Mouse (Mus musculus) neural tube, embryonic 11.5 days (tissue): Measurements from ENCODE around the gene Dtx3l. TPM values are rescaled to one million over a fixed set of nuclear protein-coding genes. Genes with fewer than 3 reads are reported as not detected.
"Not testable (repeated sequence)": the region's sequence is repeated elsewhere in the genome, so short reads cannot be mapped to it uniquely, and the experiment has no call there.

ENCODE experiments used
- ATAC-seq: fragments of 200-750 bp; cut with Nextera tagmentation; 2 replicates; pipeline ENCODE4 v1.8.0; 2017; ENCODE audit warnings: moderate number of reproducible peaks, mild to moderate bottlenecking, moderate TSS enrichment, moderate library complexity; ENCODE audit not compliant: insufficient read depth, low FRiP score, low TSS enrichment
- DNase-seq: peaks from one replicate; pipeline ENCODE4 v3.0.0-alpha.2; 2015; ENCODE audit warnings: low spot score
- H3K27ac ChIP-seq: fragments of 300-500 bp; sonication (generic); 2 replicates; pipeline ENCODE4 v1.5.1; 2014; ENCODE audit warnings: low read depth, mild to moderate bottlenecking, low read length
- H3K27me3 ChIP-seq: fragments of 300-500 bp; sonication (generic); 2 replicates; pipeline ENCODE4 v1.6.1; 2014; ENCODE audit warnings: mild to moderate bottlenecking, low read length, mixed read lengths; ENCODE audit not compliant: control insufficient read depth, insufficient read depth
- H3K36me3 ChIP-seq: fragments of 300-500 bp; sonication (generic); 2 replicates; pipeline ENCODE4 v1.6.1; 2014; ENCODE audit warnings: mild to moderate bottlenecking, low read length, moderate library complexity, mixed read lengths; ENCODE audit not compliant: control insufficient read depth, insufficient read depth
- H3K4me1 ChIP-seq: fragments of 300-500 bp; sonication (generic); 2 replicates; pipeline ENCODE4 v1.6.1; 2014; ENCODE audit warnings: low read length, mixed read lengths; ENCODE audit not compliant: control insufficient read depth, insufficient read depth
- H3K4me2 ChIP-seq: fragments of 300-500 bp; sonication (generic); 2 replicates; pipeline ENCODE4 v1.6.1; 2014; ENCODE audit warnings: low read depth, mild to moderate bottlenecking, moderate library complexity
- H3K4me3 ChIP-seq: fragments of 300-500 bp; sonication (generic); 2 replicates; pipeline ENCODE4 v1.5.1; 2014; ENCODE audit warnings: low read depth, low read length
- H3K9ac ChIP-seq: fragments of 300-500 bp; sonication (generic); 2 replicates; pipeline ENCODE4 v1.6.1; 2014; ENCODE audit warnings: mild to moderate bottlenecking, low read length
- H3K9me3 ChIP-seq: fragments of 300-500 bp; sonication (generic); 2 replicates; pipeline ENCODE4 v1.6.1; 2016; ENCODE audit warnings: low read length; ENCODE audit not compliant: control insufficient read depth
- WGBS: fragments of 180-500 bp; shearing (Covaris S2); extraction: QIAGEN DNeasy Blood & Tissue Kit; methylation state at CpG from one replicate; pipeline ENCODE4 v1.1.7; 2014; 5-methylcytosine and 5-hydroxymethylcytosine counted together
- polyA plus RNA-seq: library from polyadenylated mRNA; unstranded; fragments of >200 nt; fragmentation: Nextera tagmentation; extraction: Ambion mirVana; gene quantifications from 2 replicates; pipeline ENCODE4 v1.2.1, GENCODE M21; 2014

The Dtx3l gene
- polyA plus RNA-seq, 1 experiment from 2014 or later, result 3.2 TPM

DNA sequence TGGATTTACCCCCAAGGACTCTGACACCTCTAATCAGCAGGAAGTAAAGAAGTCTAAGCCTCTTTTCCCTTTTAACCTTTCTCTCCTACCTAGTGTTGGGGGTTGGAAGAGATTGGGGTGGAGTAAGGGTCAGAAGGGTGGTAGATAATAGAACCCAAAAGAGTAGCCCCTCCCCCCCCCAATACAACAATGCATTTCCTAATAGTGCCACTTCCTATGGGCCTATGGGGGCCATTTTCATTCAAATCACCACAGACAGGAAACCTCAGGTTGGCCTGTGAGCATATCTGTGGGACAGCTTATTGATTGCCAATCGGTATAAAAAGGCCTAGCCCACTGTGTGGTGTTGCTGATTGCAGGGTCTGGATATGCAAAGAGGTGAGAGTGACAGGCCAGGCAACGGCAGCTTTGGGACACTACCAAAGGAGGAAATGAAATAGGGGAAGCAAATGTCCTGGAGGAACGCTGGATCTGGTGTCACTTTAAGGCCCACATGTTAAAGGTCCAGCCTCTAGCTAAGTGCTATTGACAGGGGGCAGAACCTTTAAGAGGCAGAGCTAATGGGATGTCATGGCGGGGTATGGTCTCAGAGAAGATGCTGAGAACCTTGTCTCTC lies 34.7 kb downstream of the Dtx3l start:
- H3K4me3 ChIP-seq, result no peak overlapping the region
- no peaks in the 10 kb centered on the region for H3K27me3 ChIP-seq
- no peaks in the 10 kb centered on the region for H3K4me1 ChIP-seq
- ATAC-seq, result no peak
- H3K9ac ChIP-seq, result no peak overlapping the region
- H3K9me3 ChIP-seq, result no peaks in the 10 kb centered on the region
- WGBS, result 62% methylated on average over 4 of the region's 4 CpGs
- H3K4me2 ChIP-seq, result no peak overlapping the region
- no peak overlapping the region for H3K27ac ChIP-seq
- no peak for DNase-seq
- H3K36me3 ChIP-seq, result no peaks in the 10 kb centered on the region

DNA sequence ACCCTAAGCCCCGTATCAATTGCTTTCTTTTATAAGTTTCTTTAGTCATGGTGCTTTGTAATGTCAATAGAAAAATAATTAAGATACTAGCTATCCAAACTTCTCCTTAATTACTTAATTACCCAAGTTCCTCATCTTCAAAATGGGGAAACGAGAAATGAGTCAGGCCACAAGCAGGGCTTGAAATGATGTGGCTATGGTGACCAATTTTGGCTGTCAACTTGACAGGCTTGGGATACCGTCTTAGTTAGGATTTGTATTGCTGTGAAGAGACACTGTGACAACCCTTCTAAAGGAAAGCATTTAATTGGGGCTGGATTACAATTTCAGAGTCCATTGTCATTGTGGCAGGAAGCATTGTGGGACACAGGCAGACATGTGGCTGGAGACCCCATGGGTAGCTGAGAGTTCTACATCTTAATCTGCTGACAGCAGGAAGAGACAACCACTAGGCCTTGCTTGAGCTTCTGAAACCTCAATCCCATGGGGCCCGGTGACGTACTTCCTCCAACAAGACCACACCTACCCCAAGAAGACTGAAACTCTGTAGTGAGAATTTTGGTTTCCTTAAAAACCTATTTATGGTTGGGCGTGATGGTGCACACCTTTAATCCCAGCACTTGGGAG lies 35.8 kb downstream of the Dtx3l start:
- no peaks in the 10 kb centered on the region for H3K9me3 ChIP-seq
- no peak for DNase-seq
- H3K27ac ChIP-seq, result no peak overlapping the region
- 89% methylated on average over 6 of the region's 6 CpGs for WGBS
- H3K9ac ChIP-seq, result no peak overlapping the region
- no peak overlapping the region for H3K4me2 ChIP-seq
- no peaks in the 10 kb centered on the region for H3K4me1 ChIP-seq
- no peak overlapping the region for H3K4me3 ChIP-seq
- H3K36me3 ChIP-seq, result no peaks in the 10 kb centered on the region
- ATAC-seq, result no peak
- no peaks in the 10 kb centered on the region for H3K27me3 ChIP-seq

DNA sequence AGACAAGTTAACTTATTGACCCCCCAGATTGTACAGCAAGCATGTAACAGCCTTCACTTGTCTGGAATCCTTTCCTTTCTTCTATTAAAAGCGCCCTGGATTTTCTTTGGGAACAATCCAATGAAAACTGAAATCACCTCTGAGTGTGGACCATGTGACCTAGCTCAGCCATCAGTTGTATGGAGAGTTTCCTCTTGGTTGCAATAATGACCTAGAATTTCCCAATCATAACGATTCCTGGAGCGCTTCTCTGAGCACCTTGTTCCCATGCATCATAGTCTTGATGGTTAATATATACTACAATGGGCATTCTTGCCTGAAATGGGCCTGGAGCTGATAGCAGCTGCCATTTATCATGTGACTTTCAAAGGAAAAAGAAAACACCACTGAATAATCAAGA lies 38.4 kb downstream of the Dtx3l start:
- DNase-seq, result no peak
- Histone ChIP-seq H3K4me1 (no peaks in the 10 kb centered on the region), H3K9me3 (no peaks in the 10 kb centered on the region), H3K4me2 (no peak overlapping the region), H3K36me3 (no peaks in the 10 kb centered on the region), H3K9ac (no peak overlapping the region), H3K4me3 (no peak overlapping the region), H3K27me3 (no peaks in the 10 kb centered on the region), H3K27ac (no peak overlapping the region)
- 83% methylated on average over 3 of the region's 3 CpGs for WGBS
- ATAC-seq, result no peak

DNA sequence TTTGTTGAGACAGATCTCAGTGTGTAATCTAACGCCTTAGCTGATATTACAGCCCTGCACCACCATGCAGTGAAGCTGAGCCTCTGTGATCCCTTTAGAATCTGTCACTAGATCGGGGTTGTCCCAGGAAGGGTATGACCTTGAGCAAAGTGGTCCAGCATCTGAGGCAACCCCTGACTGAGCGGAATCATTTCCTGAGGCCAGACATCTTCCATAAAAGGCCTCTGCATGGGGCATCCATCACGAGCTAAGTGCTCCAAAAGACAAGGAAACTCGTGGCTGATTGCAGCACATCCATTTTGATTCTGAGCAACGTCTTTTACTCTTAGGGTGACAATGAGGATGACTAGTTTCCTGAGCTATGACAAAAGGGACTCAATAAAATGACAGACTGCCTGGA lies 44.0 kb downstream of the Dtx3l start:
- H3K4me2 ChIP-seq, result no peak overlapping the region
- no peak overlapping the region for H3K9ac ChIP-seq
- no peak overlapping the region for H3K4me3 ChIP-seq
- DNase-seq (no peak), ATAC-seq (no peak)
- H3K27me3 ChIP-seq, result no peaks in the 10 kb centered on the region
- H3K9me3 ChIP-seq, result no peaks in the 10 kb centered on the region
- no peaks in the 10 kb centered on the region for H3K4me1 ChIP-seq
- H3K27ac ChIP-seq, result no peak overlapping the region
- no peaks in the 10 kb centered on the region for H3K36me3 ChIP-seq
- WGBS, result 22% methylated on average over 6 of the region's 6 CpGs

DNA sequence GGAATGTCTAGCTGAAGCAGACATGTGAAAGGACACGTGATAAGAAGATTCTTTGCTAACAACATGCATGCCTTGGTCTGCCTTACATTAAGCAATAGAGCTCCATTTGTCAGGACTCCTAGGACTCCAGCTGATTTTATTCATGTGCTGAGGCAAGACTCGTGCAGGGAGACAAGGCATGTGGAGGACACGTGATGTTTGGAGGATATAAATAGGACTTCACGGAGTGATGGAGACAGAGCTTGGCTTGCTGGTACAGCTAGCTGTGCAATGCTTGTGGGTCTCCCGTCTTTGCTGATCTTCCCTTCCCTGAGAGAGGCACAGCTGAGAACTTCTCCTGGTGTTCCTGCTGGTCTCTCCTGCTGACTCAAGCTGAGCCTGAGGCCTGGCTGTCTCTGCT lies 47.3 kb downstream of the Dtx3l start:
- DNase-seq, H3K27me3 ChIP-seq, H3K9me3 ChIP-seq, H3K36me3 ChIP-seq, H3K4me2 ChIP-seq, H3K4me3 ChIP-seq, H3K27ac ChIP-seq, ATAC-seq, H3K9ac ChIP-seq, H3K4me1 ChIP-seq: not testable (repeated sequence)
- WGBS, result 86% methylated on average over 5 of the region's 5 CpGs

DNA sequence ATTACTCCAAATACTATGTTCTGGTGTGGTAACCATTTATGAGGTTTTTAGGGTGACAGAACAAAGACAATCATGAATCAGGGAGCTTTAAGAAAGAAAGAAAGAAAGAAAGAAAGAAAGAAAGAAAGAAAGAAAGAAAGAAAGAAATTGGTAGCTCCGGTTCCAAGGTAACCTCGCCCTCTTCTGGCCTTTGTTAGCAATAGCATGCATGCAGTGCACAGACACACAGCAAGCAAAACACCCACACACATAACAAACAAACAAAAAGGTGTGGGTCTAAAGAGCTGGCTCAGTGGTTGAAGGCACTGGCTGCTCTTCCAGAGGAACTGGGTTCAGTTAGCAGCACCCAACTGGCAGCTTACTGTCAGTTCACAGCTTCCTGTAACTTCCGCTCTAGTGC lies 48.3 kb downstream of the Dtx3l start:
- Histone ChIP-seq H3K4me1 (no peaks in the 10 kb centered on the region), H3K27ac (no peak overlapping the region), H3K4me3 (no peak overlapping the region), H3K9ac (no peak overlapping the region), H3K27me3 (no peaks in the 10 kb centered on the region), H3K9me3 (no peaks in the 10 kb centered on the region), H3K4me2 (no peak overlapping the region), H3K36me3 (no peaks in the 10 kb centered on the region)
- no peak for ATAC-seq
- DNase-seq, result no peak
- 82% methylated on average over 3 of the region's 3 CpGs for WGBS

DNA sequence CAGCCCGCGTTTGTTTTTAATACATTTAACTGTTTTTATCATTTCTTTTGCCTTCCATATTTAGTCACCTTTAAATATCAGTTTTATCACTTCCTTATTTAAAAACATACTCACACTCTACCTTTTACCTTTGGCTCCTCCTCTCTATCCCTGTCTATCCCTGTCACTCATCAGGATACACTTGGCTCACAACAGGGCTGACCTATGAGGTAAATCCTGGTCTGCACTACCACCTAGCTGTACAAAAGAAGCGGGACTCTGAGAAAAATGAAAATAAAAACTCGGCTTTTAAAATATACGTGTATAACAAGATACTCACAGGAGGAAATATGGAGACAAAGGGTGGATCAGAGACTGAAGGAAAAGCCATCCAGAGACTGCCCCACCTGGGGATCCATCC lies 50.0 kb downstream of the Dtx3l start:
- Histone ChIP-seq H3K27me3 (no peaks in the 10 kb centered on the region), H3K4me3 (no peak overlapping the region), H3K27ac (no peak overlapping the region), H3K4me1 (no peaks in the 10 kb centered on the region), H3K4me2 (no peak overlapping the region), H3K9ac (no peak overlapping the region), H3K36me3 (no peaks in the 10 kb centered on the region), H3K9me3 (no peaks in the 10 kb centered on the region)
- no peak for ATAC-seq
- 92% methylated on average over 5 of the region's 5 CpGs for WGBS
- no peak for DNase-seq

DNA sequence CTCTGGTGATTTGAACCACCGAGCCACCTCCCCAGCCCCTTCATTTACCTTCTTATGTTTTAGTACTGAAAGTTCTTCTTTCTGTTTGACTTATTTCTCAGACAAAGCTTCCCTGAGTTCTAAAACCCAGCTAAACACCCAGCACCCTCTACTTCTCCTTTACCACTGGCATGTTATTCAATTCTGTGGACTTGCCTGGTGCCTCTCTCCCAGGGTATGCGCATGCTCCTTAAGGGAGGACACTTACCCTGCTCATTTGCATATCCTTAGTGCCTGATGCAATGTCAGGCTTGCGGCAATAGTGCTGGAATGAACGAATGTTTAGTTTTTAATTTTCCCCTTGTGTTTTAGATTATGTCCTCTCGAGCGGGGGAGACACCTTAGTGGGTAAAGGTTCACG lies 50.8 kb downstream of the Dtx3l start:
- WGBS, result 83% methylated on average over 7 of the region's 7 CpGs
- no peak overlapping the region for H3K4me2 ChIP-seq
- ATAC-seq (no peak), DNase-seq (no peak)
- H3K9me3 ChIP-seq, result no peaks in the 10 kb centered on the region
- H3K27ac ChIP-seq, result no peak overlapping the region
- H3K36me3 ChIP-seq, result no peaks in the 10 kb centered on the region
- no peak overlapping the region for H3K4me3 ChIP-seq
- H3K4me1 ChIP-seq, result no peaks in the 10 kb centered on the region
- H3K27me3 ChIP-seq, result no peaks in the 10 kb centered on the region
- H3K9ac ChIP-seq, result no peak overlapping the region
